Mouse (Mus musculus): ENCODE measurements at regions not wholly inside any gene's neighbourhood (a gene's known extent, or its start where the extent isn't known, plus 50 kb on each side); places are given as distances from the start of the nearest gene placed in this dataset.
A peak's percentile ranks its signal among the peaks of the same experiment; 100 is the strongest.

- peak; percentile 34 for DNase-seq
Measured at GRCm38 (mm10) chrX:4136135-4136534, 60.2 kb upstream of the Btbd35f28 start.
